Mouse (Mus musculus): ENCODE measurements at regions not wholly inside any gene's neighbourhood (a gene's known extent, or its start where the extent isn't known, plus 50 kb on each side); places are given as distances from the start of the nearest gene placed in this dataset.

- no peak for TF ChIP-seq CTCF (IDR thresholded peaks at IDR 0.05; ENCODE audit: low read depth)
- no peak for TF ChIP-seq EP300 (IDR thresholded peaks at IDR 0.05; ENCODE audit: low read depth)
Measured at GRCm38 (mm10) chr16:24340646-24341045, 52.7 kb upstream of the Lpp start.

Data from liver, embryonic 14.5 days (tissue).